Mouse (Mus musculus): Measurements from ENCODE around the gene Ppan. TPM values are rescaled to one million over a fixed set of nuclear protein-coding genes. Genes with fewer than 3 reads are reported as not detected.

Gene Ppan
- polyA plus RNA-seq, 1 experiment from 2014 or later: 64.3 TPM

DNA sequence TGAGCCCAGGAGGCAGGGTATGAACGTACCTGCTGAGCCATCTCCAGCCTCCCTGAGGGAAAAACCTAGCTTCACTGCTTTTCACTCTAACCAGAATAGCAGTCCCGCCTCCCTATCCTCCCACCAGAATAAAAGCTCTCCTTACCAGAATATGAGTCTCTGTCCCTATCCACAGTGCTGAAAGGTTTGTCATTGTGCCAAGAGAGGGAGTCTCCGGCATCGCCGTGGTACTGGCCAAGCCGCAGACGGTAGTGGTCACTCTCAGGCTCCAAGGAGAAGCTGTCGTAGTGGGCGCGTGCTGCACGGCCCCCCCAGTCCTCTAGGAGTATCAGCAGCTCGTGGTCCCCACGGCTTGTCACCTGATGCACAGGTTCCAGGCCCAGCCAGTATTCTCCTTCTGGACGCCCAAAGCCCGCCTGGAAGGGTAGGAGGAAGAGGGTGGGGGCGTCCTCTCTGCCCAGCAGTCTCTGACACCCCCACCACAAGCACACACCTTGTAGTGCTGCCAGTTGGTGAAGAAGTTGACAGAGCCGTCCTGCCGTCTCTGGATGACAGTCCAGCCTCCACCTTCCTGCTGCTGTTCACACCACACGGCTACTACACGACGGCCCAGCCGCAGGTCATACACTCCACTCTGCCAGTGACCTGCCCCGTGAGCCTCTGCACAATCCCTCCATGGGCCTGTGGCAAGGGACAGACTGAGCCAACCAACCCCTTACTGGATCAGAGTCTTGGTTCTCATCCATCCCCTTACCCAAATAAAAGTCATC, 12.8 kb upstream of the Ppan start:
- no peak overlapping the region for H3K9ac ChIP-seq (replicated peaks; ENCODE audit: low read length)
- DNase-seq (ENCODE audit: low spot score): peak; percentile 38
- no peak overlapping the region for H3K4me2 ChIP-seq (ENCODE audit: low read depth, low read length)
- no peaks in the 10 kb centered on the region; the same call in 1 of the 2 replicates for H3K27me3 ChIP-seq (ENCODE audit: control insufficient read depth, insufficient read depth, low read length)
- no peak overlapping the region for H3K27ac ChIP-seq (replicated peaks; ENCODE audit: low read depth, low read length)
- 67% methylated on average over 23 of the region's 23 CpGs for WGBS
- no peaks in the 10 kb centered on the region for H3K36me3 ChIP-seq (replicated peaks; ENCODE audit: control insufficient read depth, insufficient read depth, low read depth, low read length)
- no peaks in the 10 kb centered on the region for H3K9me3 ChIP-seq (replicated peaks; ENCODE audit: control insufficient read depth, low read length)
- H3K4me3 ChIP-seq (ENCODE audit: low read depth, low read length): no peak overlapping the region
- ATAC-seq (replicated peaks; ENCODE audit: insufficient number of reproducible peaks, low FRiP score, low TSS enrichment, low read depth): no peak
- no peaks in the 10 kb centered on the region for H3K4me1 ChIP-seq (ENCODE audit: control insufficient read depth, insufficient read depth, low read length)

DNA sequence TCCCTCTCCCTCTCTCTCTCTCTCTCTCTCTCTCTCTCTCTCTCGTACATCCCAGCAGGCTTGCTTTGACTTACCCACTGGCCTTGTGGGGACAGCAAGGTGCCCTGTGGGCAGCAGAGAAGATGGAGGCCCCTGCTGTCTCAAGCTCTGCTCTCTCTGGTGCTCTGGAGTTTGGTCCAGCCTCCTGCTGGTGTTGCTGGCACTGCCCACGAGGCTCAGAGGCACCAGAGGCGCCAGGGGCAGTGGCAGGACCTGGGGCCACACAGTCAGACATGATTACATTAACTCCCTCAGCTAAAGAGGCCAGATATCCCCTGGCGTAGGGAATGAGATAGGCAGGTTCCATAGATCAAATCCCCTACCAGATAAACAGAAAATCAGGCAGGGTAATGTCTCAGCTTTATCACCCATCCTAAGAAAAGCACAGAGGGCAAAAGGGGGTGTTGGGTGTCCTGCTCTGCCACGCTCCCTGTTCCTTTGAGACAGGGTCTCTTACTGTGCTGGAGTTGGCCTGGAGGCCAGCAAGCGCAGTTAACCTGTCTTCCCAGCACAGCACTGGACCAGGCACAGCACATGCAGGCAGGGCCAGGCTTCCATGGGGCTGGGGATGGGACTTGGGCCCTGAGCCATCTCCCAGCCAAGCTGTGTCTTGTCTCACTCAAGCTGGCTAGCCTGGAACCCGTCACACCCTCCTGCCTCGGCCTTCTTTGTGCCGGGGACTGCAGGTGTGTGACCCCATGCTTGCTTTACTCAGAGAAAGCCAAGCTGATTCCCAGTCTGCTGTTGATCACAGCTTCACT, 11.5 kb upstream of the Ppan start:
- Histone ChIP-seq H3K4me2 (ENCODE audit: low read depth, low read length) (no peak overlapping the region), H3K4me3 (ENCODE audit: low read depth, low read length) (no peak overlapping the region), H3K9ac (replicated peaks; ENCODE audit: low read length) (no peak overlapping the region), H3K9me3 (replicated peaks; ENCODE audit: control insufficient read depth, low read length) (no peaks in the 10 kb centered on the region), H3K4me1 (ENCODE audit: control insufficient read depth, insufficient read depth, low read length) (no peaks in the 10 kb centered on the region), H3K27me3 (ENCODE audit: control insufficient read depth, insufficient read depth, low read length) (no peaks in the 10 kb centered on the region), H3K36me3 (replicated peaks; ENCODE audit: control insufficient read depth, insufficient read depth, low read depth, low read length) (no peaks in the 10 kb centered on the region), H3K27ac (replicated peaks; ENCODE audit: low read depth, low read length) (no peak overlapping the region)
- DNase-seq (ENCODE audit: low spot score): no peak
- no peak for ATAC-seq (replicated peaks; ENCODE audit: insufficient number of reproducible peaks, low FRiP score, low TSS enrichment, low read depth)
- WGBS: 71% methylated on average over 8 of the region's 9 CpGs

DNA sequence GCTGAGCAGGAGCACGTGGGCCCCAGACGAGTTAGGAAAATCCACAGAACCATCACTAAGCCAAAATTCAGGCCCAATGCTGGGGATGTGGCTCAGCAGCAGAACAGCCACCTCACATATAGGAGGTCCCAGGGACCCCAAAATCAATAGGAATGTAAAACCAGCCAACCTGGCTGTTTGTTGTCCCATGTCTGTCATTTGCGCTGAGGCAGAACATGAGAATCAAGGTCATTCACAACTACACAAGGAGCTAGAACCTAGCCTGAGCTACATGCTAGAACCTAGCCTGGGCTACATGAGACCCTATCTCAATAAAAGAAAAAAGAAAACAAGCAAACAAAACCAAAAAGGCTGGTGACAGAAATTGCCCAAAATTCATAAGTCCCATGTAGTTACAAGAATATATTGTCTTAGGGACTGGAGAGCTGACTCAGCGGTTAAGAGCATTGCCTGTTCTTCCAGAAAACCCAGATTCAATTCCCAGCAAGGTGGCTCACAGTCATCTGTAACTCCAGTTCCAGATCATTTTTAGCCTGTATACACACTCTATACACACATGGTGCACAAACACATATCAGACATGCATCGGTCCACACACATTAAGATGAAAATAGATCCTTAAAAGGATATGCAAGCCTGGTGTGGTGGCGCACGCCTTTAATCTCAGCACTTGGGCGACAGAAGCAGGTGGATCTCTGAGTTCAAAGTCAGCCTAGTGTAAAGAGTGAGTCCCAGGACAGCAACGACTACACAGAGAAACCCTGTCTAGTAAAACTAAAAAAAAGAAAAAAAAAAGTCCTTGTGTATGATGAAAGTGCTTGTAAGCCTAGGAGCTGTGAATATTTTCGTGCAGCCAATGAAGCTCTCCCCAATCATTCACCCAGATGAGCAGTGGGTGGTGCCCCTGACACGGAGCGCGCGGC, 10.6 kb upstream of the Ppan start:
- ATAC-seq (replicated peaks; ENCODE audit: insufficient number of reproducible peaks, low FRiP score, low TSS enrichment, low read depth): 0 out of 2 replicates have a peak, but pooled peaks have one; percentile 2
- no peaks in the 10 kb centered on the region for H3K4me1 ChIP-seq (ENCODE audit: control insufficient read depth, insufficient read depth, low read length)
- no peaks in the 10 kb centered on the region for H3K9me3 ChIP-seq (replicated peaks; ENCODE audit: control insufficient read depth, low read length)
- peak overlapping the region; percentile 32; the same call in 1 of the 2 replicates for H3K9ac ChIP-seq (replicated peaks; ENCODE audit: low read length)
- H3K27me3 ChIP-seq (ENCODE audit: control insufficient read depth, insufficient read depth, low read length): no peaks in the 10 kb centered on the region
- WGBS: 34% methylated on average over 14 of the region's 14 CpGs
- DNase-seq (ENCODE audit: low spot score): no peak
- no peak overlapping the region for H3K27ac ChIP-seq (replicated peaks; ENCODE audit: low read depth, low read length)
- peak overlapping the region; percentile 40 for H3K4me2 ChIP-seq (ENCODE audit: low read depth, low read length)
- peak overlapping the region; percentile 38 for H3K4me3 ChIP-seq (ENCODE audit: low read depth, low read length)
- no peaks in the 10 kb centered on the region for H3K36me3 ChIP-seq (replicated peaks; ENCODE audit: control insufficient read depth, insufficient read depth, low read depth, low read length)

DNA sequence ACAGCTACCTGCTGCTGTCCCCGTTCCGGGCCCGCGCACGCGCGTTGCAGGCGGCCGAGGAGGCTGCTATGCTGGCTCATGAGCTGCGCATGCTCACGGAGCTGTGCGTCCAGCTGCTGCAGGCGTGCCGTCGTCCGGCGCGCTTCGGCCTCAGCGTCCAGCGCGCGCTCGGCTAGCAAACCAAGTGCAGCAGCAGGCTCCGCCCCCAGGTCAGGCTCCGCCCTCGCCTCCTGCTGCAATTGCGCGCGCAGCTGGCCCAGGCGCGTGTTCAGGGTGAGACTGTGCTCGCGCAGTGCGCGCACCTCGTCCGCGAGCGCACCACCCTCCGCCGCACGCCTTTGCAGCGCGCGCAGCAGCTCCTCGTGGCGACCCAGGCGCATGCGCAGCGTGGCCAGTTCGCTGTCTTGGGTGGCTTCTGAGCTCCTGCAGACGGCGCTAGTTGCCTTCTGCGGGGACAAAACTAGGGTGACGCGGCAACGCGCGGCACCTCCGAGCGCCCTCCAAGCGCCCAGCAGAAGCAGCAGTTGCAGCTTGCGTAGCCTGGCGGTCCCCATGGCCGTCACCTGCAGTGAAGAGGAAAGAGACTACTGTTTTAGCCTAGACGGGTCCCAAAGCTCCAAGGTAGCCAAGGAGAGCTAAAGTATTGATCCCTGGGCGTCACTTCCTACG, 9.8 kb upstream of the Ppan start:
- DNase-seq (ENCODE audit: low spot score): peak; percentile 99
- H3K4me1 ChIP-seq (ENCODE audit: control insufficient read depth, insufficient read depth, low read length): no peaks in the 10 kb centered on the region
- H3K27ac ChIP-seq (replicated peaks; ENCODE audit: low read depth, low read length): peak overlapping the region; percentile 70
- peak overlapping the region; percentile 72 for H3K9ac ChIP-seq (replicated peaks; ENCODE audit: low read length)
- H3K4me3 ChIP-seq (ENCODE audit: low read depth, low read length): peak overlapping the region; percentile 38
- peak overlapping the region; percentile 66 for H3K4me2 ChIP-seq (ENCODE audit: low read depth, low read length)
- no peaks in the 10 kb centered on the region for H3K36me3 ChIP-seq (replicated peaks; ENCODE audit: control insufficient read depth, insufficient read depth, low read depth, low read length)
- peak; percentile 95 for ATAC-seq (replicated peaks; ENCODE audit: insufficient number of reproducible peaks, low FRiP score, low TSS enrichment, low read depth)
- WGBS: under 1% methylated on average over 68 of the region's 69 CpGs
- no peaks in the 10 kb centered on the region for H3K27me3 ChIP-seq (ENCODE audit: control insufficient read depth, insufficient read depth, low read length)
- H3K9me3 ChIP-seq (replicated peaks; ENCODE audit: control insufficient read depth, low read length): no peaks in the 10 kb centered on the region

DNA sequence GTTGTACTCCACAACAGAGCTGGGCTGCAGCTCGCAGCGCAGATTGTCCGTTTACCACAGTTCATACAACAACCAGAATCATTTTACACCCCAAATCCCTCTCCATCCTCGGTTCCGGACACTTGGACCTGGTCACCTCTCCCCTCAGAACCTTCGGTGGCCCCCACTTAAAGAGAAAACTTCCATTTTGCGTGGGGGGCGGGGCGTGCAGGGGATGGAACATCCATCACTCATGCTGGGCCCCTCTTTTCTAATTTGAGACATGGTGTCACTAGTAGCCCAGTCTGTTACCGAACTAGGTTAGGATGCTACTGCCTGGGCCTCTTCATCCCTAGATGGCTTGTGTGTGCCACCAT, 9.3 kb upstream of the Ppan start:
- Histone ChIP-seq H3K9ac (replicated peaks; ENCODE audit: low read length) (peak overlapping the region; percentile 72), H3K4me3 (ENCODE audit: low read depth, low read length) (peak overlapping the region; percentile 38), H3K9me3 (replicated peaks; ENCODE audit: control insufficient read depth, low read length) (no peaks in the 10 kb centered on the region), H3K27ac (replicated peaks; ENCODE audit: low read depth, low read length) (peak overlapping the region; percentile 70), H3K4me2 (ENCODE audit: low read depth, low read length) (peak overlapping the region; percentile 66), H3K27me3 (ENCODE audit: control insufficient read depth, insufficient read depth, low read length) (no peaks in the 10 kb centered on the region), H3K36me3 (replicated peaks; ENCODE audit: control insufficient read depth, insufficient read depth, low read depth, low read length) (no peaks in the 10 kb centered on the region), H3K4me1 (ENCODE audit: control insufficient read depth, insufficient read depth, low read length) (no peaks in the 10 kb centered on the region)
- DNase-seq (ENCODE audit: low spot score) (no peak), ATAC-seq (replicated peaks; ENCODE audit: insufficient number of reproducible peaks, low FRiP score, low TSS enrichment, low read depth) (peak; percentile 27; the same call in 1 of the 2 replicates)
- 13% methylated on average over 10 of the region's 10 CpGs for WGBS

DNA sequence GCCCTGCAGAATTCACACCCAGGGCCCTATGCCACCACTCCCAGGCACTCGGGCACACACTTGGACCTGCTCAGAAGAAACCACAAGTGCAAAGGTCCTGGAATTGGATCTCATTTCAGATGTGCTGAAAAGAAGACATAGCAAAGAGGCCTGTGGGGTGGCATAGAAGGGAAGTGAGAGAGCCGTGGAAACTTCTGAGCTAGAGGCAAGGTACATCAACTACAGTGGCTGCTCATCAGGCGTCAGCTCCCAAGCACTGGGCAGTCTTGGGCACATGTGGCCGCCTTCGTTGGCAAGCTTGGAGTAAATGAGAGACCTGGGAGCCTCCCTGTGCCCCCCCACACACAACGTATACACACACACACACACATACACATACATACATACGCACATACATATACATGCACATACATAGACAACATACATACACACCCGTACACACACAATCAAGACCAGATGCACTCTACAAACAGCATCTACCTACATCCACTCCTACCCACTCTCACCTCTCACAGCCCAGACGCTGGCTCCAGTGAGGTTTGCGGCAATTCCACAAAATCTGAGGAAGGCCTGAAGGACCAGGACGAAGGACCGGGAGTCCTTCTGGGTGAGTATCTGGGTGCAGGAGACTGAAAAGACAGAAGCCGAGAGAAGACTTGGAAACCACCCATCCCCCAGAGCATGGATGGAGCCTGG, 8.7 kb upstream of the Ppan start, which contains the start of gene Angptl6:
TSS of gene Angptl6 (minus strand) at position 631 of the 696 bp plus-strand sequence.
- Histone ChIP-seq H3K27ac (replicated peaks; ENCODE audit: low read depth, low read length) (peak within 1 kb of the TSS; percentile 70), H3K4me2 (ENCODE audit: low read depth, low read length) (peak within 1 kb of the TSS; percentile 66), H3K36me3 (replicated peaks; ENCODE audit: control insufficient read depth, insufficient read depth, low read depth, low read length) (no peaks in the 10 kb centered on the region), H3K4me3 (ENCODE audit: low read depth, low read length) (peak within 1 kb of the TSS; percentile 38), H3K27me3 (ENCODE audit: control insufficient read depth, insufficient read depth, low read length) (no peaks in the 10 kb centered on the region), H3K4me1 (ENCODE audit: control insufficient read depth, insufficient read depth, low read length) (no peaks in the 10 kb centered on the region), H3K9me3 (replicated peaks; ENCODE audit: control insufficient read depth, low read length) (no peaks in the 10 kb centered on the region), H3K9ac (replicated peaks; ENCODE audit: low read length) (peak within 1 kb of the TSS; percentile 72)
- ATAC-seq (replicated peaks; ENCODE audit: insufficient number of reproducible peaks, low FRiP score, low TSS enrichment, low read depth) (no peak), DNase-seq (ENCODE audit: low spot score) (no peak)
- WGBS: 94% methylated on average over 13 of the region's 13 CpGs

DNA sequence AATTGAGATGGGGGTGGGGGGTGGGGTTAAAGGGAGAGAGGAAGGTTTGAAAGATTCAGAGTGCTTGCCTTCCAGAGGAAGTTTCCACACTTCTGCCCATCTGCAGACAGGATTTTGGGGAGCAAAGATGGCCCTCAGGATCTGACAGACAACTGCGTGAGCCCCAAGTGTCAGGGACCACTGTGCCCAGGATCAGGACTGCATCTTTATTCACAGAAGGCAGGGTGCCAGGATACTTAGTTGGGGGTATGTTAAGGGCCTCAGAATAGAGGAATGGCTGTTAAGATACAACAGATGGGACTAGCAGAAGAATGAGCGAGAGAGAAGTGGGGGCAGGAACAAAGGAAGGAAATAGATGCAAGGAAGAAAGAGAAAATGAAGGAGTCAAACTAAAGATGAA, 1.4 kb upstream of the Ppan start:
- H3K27ac ChIP-seq (replicated peaks; ENCODE audit: low read depth, low read length): no peak overlapping the region
- H3K36me3 ChIP-seq (replicated peaks; ENCODE audit: control insufficient read depth, insufficient read depth, low read depth, low read length): peaks cover 7% of the 10 kb centered on the region
- ATAC-seq (replicated peaks; ENCODE audit: insufficient number of reproducible peaks, low FRiP score, low TSS enrichment, low read depth) (no peak), DNase-seq (ENCODE audit: low spot score) (no peak)
- H3K27me3 ChIP-seq (ENCODE audit: control insufficient read depth, insufficient read depth, low read length): no peaks in the 10 kb centered on the region
- H3K4me3 ChIP-seq (ENCODE audit: low read depth, low read length): no peak overlapping the region
- no peak overlapping the region for H3K9ac ChIP-seq (replicated peaks; ENCODE audit: low read length)
- no peaks in the 10 kb centered on the region for H3K9me3 ChIP-seq (replicated peaks; ENCODE audit: control insufficient read depth, low read length)
- H3K4me1 ChIP-seq (ENCODE audit: control insufficient read depth, insufficient read depth, low read length): no peaks in the 10 kb centered on the region
- H3K4me2 ChIP-seq (ENCODE audit: low read depth, low read length): no peak overlapping the region
- 98% methylated on average over 2 of the region's 2 CpGs for WGBS

Measured in embryonic facial prominence, embryonic 11.5 days (tissue).